Mouse (Mus musculus) cortical plate, adult 2 months (tissue): ENCODE data around the gene Sh2b1.

Experiments
- CTCF ChIP-seq: fragments of 200-500 bp; IDR thresholded peaks from 2 replicates; pipeline ENCODE4 v1.5.1; 2011; ENCODE audit warnings: mild to moderate bottlenecking, control low read depth, low read length; ENCODE audit not compliant: insufficient read depth; ENCODE audit errors: extremely low read depth
- POLR2A ChIP-seq: fragments of 200-500 bp; IDR thresholded peaks from 2 replicates; pipeline ENCODE4 v1.6.1; 2011; ENCODE audit warnings: mild to moderate bottlenecking, low read length, control low read depth; ENCODE audit not compliant: insufficient read depth; ENCODE audit errors: extremely low read depth

GRCm38 (mm10) chr7:126453861-126454260 lies 21.4 kb downstream of the Sh2b1 start:
- TF ChIP-seq CTCF = no peak
- TF ChIP-seq POLR2A = no peak
